Mouse (Mus musculus): Measurements from ENCODE around the gene Nebl.

DNA sequence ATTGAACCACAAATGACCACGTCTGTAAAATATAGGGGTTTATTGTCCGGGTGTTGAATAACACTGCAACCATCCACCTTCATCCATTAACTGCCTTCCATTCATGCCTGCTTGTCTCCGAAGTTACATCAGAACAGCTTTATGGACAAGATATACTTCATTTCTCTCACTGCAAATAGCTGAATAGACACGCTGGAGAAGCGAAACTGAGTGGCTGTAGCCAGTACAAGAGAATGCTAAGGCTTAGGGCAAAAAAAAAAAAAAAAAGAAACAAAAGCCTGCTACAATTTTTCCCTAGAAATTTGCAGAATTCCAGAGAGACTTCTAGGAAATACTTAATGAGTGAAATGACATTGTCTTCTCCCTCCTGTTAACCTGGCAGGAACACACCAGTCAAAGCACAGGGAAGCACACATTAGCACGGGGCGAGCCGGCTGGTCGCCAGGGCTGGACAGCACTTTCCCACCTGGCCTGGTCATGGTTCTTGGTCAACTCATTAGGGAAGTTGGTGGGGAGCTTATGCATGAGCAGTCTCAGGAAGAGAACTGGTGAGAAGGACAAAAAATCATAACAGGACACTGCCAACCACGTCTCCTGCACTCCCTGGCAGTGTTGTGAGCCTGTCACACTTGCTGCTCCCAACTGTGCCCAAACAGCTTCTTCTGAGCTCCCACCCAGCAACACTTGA, 81.0 kb downstream of the Nebl start:
- no peak for TF ChIP-seq CTCF (IDR thresholded peaks at IDR 0.05; ENCODE audit: extremely low read depth, insufficient read length, insufficient replicate concordance, low read depth, low read length)
- no peak for TF ChIP-seq POLR2A (IDR thresholded peaks at IDR 0.05; ENCODE audit: low read depth, low read length)

Data from small intestine, adult 2 months (tissue).